Mouse (Mus musculus): Measurements from ENCODE around the gene Mlph.

Mlph gene

GRCm38 (mm10) chr1:90962994-90963393 lies 48.1 kb downstream of the Mlph start:
- TF ChIP-seq CTCF (conservative IDR thresholded peaks at IDR 0.05; ENCODE audit: low read length) (no peak), NANOG (IDR thresholded peaks at IDR 0.05; ENCODE audit: borderline replicate concordance, low read length) (no peak), POU5F1 (IDR thresholded peaks at IDR 0.05; ENCODE audit: borderline replicate concordance, low read length) (no peak)
- H3K4me1 ChIP-seq (replicated peaks; ENCODE audit: low read depth, low read length) = 0 out of 2 replicates have a peak, but pooled peaks cover 3% of the 10 kb centered on the region
- no peaks in the 10 kb centered on the region for H3K9me3 ChIP-seq (ENCODE audit: low read length)
- no peaks in the 10 kb centered on the region for H3K36me3 ChIP-seq (ENCODE audit: insufficient read depth, low read length)
- peaks cover 39% of the 10 kb centered on the region for H3K27me3 ChIP-seq (ENCODE audit: insufficient read depth, low read length)
- H3K4me3 ChIP-seq (replicated peaks; ENCODE audit: low read length) = no peak overlapping the region

- H3K4me3 ChIP-seq (replicated peaks; ENCODE audit: low read length) = no peak overlapping the region
- no peak for TF ChIP-seq CTCF (conservative IDR thresholded peaks at IDR 0.05; ENCODE audit: low read length)
- no peak for TF ChIP-seq POU5F1 (IDR thresholded peaks at IDR 0.05; ENCODE audit: borderline replicate concordance, low read length)
- no peak for TF ChIP-seq NANOG (IDR thresholded peaks at IDR 0.05; ENCODE audit: borderline replicate concordance, low read length)
- H3K9me3 ChIP-seq (ENCODE audit: low read length) = no peaks in the 10 kb centered on the region
- peaks cover 13% of the 10 kb centered on the region for H3K4me1 ChIP-seq (replicated peaks; ENCODE audit: low read depth, low read length)
- peaks cover 43% of the 10 kb centered on the region for H3K27me3 ChIP-seq (ENCODE audit: insufficient read depth, low read length)
- H3K36me3 ChIP-seq (ENCODE audit: insufficient read depth, low read length) = no peaks in the 10 kb centered on the region
Measured at GRCm38 (mm10) chr1:90967583-90967982, 52.7 kb downstream of the Mlph start.

GRCm38 (mm10) chr1:90968649-90969048 lies 53.8 kb downstream of the Mlph start:
- peaks cover 48% of the 10 kb centered on the region for H3K27me3 ChIP-seq (ENCODE audit: insufficient read depth, low read length)
- H3K36me3 ChIP-seq (ENCODE audit: insufficient read depth, low read length) = no peaks in the 10 kb centered on the region
- H3K9me3 ChIP-seq (ENCODE audit: low read length) = no peaks in the 10 kb centered on the region
- no peak overlapping the region for H3K4me3 ChIP-seq (replicated peaks; ENCODE audit: low read length)
- TF ChIP-seq POU5F1 (IDR thresholded peaks at IDR 0.05; ENCODE audit: borderline replicate concordance, low read length) (no peak), NANOG (IDR thresholded peaks at IDR 0.05; ENCODE audit: borderline replicate concordance, low read length) (no peak), CTCF (conservative IDR thresholded peaks at IDR 0.05; ENCODE audit: low read length) (no peak)
- peaks cover 16% of the 10 kb centered on the region for H3K4me1 ChIP-seq (replicated peaks; ENCODE audit: low read depth, low read length)

GRCm38 (mm10) chr1:90969347-90969784 lies 54.5 kb downstream of the Mlph start, which contains the start of gene Rab17:
Gene Rab17, minus strand, starts transcription at chr1:90969661.
- Histone ChIP-seq H3K36me3 (ENCODE audit: insufficient read depth, low read length) (no peaks in the 10 kb centered on the region), H3K9me3 (ENCODE audit: low read length) (no peaks in the 10 kb centered on the region), H3K27me3 (ENCODE audit: insufficient read depth, low read length) (peaks cover 48% of the 10 kb centered on the region), H3K4me1 (replicated peaks; ENCODE audit: low read depth, low read length) (peaks cover 16% of the 10 kb centered on the region), H3K4me3 (replicated peaks; ENCODE audit: low read length) (peak within 1 kb of the TSS; percentile 32)
- no peak for TF ChIP-seq NANOG (IDR thresholded peaks at IDR 0.05; ENCODE audit: borderline replicate concordance, low read length)
- no peak for TF ChIP-seq POU5F1 (IDR thresholded peaks at IDR 0.05; ENCODE audit: borderline replicate concordance, low read length)
- TF ChIP-seq CTCF (conservative IDR thresholded peaks at IDR 0.05; ENCODE audit: low read length) = no peak

GRCm38 (mm10) chr1:90969881-90970390 lies 55.1 kb downstream of the Mlph start:
- TF ChIP-seq NANOG (IDR thresholded peaks at IDR 0.05; ENCODE audit: borderline replicate concordance, low read length) (no peak), POU5F1 (IDR thresholded peaks at IDR 0.05; ENCODE audit: borderline replicate concordance, low read length) (no peak), CTCF (conservative IDR thresholded peaks at IDR 0.05; ENCODE audit: low read length) (no peak)
- no peaks in the 10 kb centered on the region for H3K9me3 ChIP-seq (ENCODE audit: low read length)
- peak overlapping the region; percentile 32; the same call in 1 of the 2 replicates for H3K4me3 ChIP-seq (replicated peaks; ENCODE audit: low read length)
- peaks cover 48% of the 10 kb centered on the region for H3K27me3 ChIP-seq (ENCODE audit: insufficient read depth, low read length)
- peaks cover 16% of the 10 kb centered on the region for H3K4me1 ChIP-seq (replicated peaks; ENCODE audit: low read depth, low read length)
- H3K36me3 ChIP-seq (ENCODE audit: insufficient read depth, low read length) = no peaks in the 10 kb centered on the region

- TF ChIP-seq POU5F1 (IDR thresholded peaks at IDR 0.05; ENCODE audit: borderline replicate concordance, low read length) (no peak), CTCF (conservative IDR thresholded peaks at IDR 0.05; ENCODE audit: low read length) (peak; percentile 96)
Measured at GRCm38 (mm10) chr1:90972911-90973573, 58.2 kb downstream of the Mlph start.

GRCm38 (mm10) chr1:90973574-90973911 lies 58.7 kb downstream of the Mlph start:
- TF ChIP-seq CTCF (conservative IDR thresholded peaks at IDR 0.05; ENCODE audit: low read length) = no peak
- no peak for TF ChIP-seq NANOG (IDR thresholded peaks at IDR 0.05; ENCODE audit: borderline replicate concordance, low read length)
- TF ChIP-seq POU5F1 (IDR thresholded peaks at IDR 0.05; ENCODE audit: borderline replicate concordance, low read length) = no peak
- Histone ChIP-seq H3K4me1 (replicated peaks; ENCODE audit: low read depth, low read length) (peaks cover 16% of the 10 kb centered on the region), H3K36me3 (ENCODE audit: insufficient read depth, low read length) (no peaks in the 10 kb centered on the region), H3K9me3 (ENCODE audit: low read length) (no peaks in the 10 kb centered on the region), H3K27me3 (ENCODE audit: insufficient read depth, low read length) (peaks cover 49% of the 10 kb centered on the region), H3K4me3 (replicated peaks; ENCODE audit: low read length) (no peak overlapping the region)

More at GRCm38 (mm10) chr1:90972911-90973573, 58.2 kb downstream of the Mlph start:
- H3K36me3 ChIP-seq (ENCODE audit: insufficient read depth, low read length) = no peaks in the 10 kb centered on the region
- peaks cover 16% of the 10 kb centered on the region for H3K4me1 ChIP-seq (replicated peaks; ENCODE audit: low read depth, low read length)
- H3K9me3 ChIP-seq (ENCODE audit: low read length) = no peaks in the 10 kb centered on the region
- H3K4me3 ChIP-seq (replicated peaks; ENCODE audit: low read length) = no peak overlapping the region
- H3K27me3 ChIP-seq (ENCODE audit: insufficient read depth, low read length) = peaks cover 52% of the 10 kb centered on the region

- no peaks in the 10 kb centered on the region for H3K36me3 ChIP-seq (ENCODE audit: insufficient read depth, low read length)
- no peak for TF ChIP-seq NANOG (IDR thresholded peaks at IDR 0.05; ENCODE audit: borderline replicate concordance, low read length)
- no peak for TF ChIP-seq POU5F1 (IDR thresholded peaks at IDR 0.05; ENCODE audit: borderline replicate concordance, low read length)
- TF ChIP-seq CTCF (conservative IDR thresholded peaks at IDR 0.05; ENCODE audit: low read length) = no peak
- no peak overlapping the region for H3K4me3 ChIP-seq (replicated peaks; ENCODE audit: low read length)
- peaks cover 37% of the 10 kb centered on the region for H3K27me3 ChIP-seq (ENCODE audit: insufficient read depth, low read length)
- H3K4me1 ChIP-seq (replicated peaks; ENCODE audit: low read depth, low read length) = peaks cover 6% of the 10 kb centered on the region
- H3K9me3 ChIP-seq (ENCODE audit: low read length) = no peaks in the 10 kb centered on the region
Measured at GRCm38 (mm10) chr1:90974906-90975649, 60.2 kb downstream of the Mlph start.

Measured in E14TG2a.4 (cell line).